Mouse (Mus musculus): Measurements from ENCODE around the gene Ttc23l. TPM values are rescaled to one million over a fixed set of nuclear protein-coding genes. Genes with fewer than 3 reads are reported as not detected.

Ttc23l gene
- total RNA-seq (2023): not detected in 2 replicates

DNA sequence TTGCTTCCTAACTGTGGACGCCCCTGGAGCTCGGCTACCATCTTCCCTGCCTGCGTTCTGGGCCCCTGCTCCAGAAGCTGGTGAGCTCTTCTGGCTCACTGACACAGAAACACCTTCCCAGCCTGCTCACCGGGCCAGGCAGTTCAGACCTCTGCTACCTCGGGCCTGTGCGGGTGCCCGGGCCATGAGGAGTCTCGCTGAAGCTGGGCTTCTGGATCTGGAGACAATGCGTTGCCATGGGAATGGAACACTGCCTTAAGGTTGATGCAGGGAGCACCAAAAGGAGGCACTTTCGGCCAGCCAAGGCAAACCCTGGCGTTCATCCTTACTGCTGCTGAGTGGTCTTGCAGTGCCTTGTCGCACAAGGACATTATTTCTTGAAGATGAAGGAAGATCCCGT lies at the start of gene Ttc23l:
Gene Ttc23l (minus strand): TSS at position 204 of the 400 bp plus-strand sequence.

GRCm38 (mm10) chr15:10485484-10486364 lies 72.7 kb downstream of the Ttc23l start, which contains the start of the genes Brix1 and Rad1:
Gene Brix1, minus strand, starts transcription at chr15:10485947.
Gene Rad1, plus strand, starts transcription at chr15:10486018.

DNA sequence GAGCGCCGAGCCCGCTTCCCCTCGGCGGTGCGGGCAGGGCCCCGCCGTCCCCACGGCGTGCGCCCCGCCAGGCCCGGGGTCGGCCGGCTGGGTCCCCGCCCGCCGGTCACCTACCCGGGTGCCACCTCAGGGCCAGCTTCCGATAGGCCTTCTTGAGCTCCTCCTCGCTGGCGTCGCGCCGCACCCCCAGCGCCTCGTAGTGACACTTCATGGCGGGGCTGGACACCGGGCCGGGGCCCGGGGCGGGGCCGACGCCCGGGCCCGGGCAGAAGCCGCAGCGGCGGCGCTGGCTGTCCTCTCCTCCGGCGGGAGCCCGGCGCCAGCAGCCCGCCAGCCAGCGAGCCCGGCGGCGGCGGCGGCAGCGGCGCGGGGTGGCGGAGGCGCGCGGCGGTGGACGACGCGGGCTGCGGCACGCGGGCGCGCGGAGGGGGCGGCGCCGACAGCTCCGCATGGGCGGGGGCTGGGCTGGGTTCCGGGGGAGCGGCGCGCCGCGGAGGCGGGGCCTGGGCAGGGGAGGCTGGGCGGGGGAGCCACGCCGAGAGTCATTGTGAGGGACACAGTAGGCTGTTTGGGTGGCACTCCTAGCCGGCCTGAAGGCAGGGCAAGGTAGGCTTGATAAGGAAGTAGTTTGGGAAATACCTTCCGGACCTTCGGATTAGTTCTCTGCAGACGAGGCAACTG lies 88.2 kb downstream of the Ttc23l start, which contains the start of gene Dnajc21:
Gene Dnajc21 (minus strand): TSS at position 366 of the 681 bp plus-strand sequence.

Other genes with a start within 250 kb of the Ttc23l start
- not detected in 2 replicates for gene Gm21973, start 233.3 kb downstream of the Ttc23l start, total RNA-seq (2023)
- not detected in 2 replicates for gene Agxt2, start 200.1 kb downstream of the Ttc23l start, total RNA-seq (2023)
- gene Dnajc21, start 88.2 kb downstream of the Ttc23l start, total RNA-seq (2023): 12.3 and 16.3 TPM in 2 replicates
- gene Brix1, start 72.7 kb downstream of the Ttc23l start, total RNA-seq (2023): 19.7 and 21.4 TPM in 2 replicates
- gene Rad1, start 72.7 kb downstream of the Ttc23l start, total RNA-seq (2023): 4.4 and 5.3 TPM in 2 replicates
- gene Rai14, start 156.0 kb upstream of the Ttc23l start, total RNA-seq (2023): 0.60 and 1.3 TPM in 2 replicates